Mouse (Mus musculus): ENCODE measurements at regions not wholly inside any gene's neighbourhood (a gene's known extent, or its start where the extent isn't known, plus 50 kb on each side); places are given as distances from the start of the nearest gene placed in this dataset.

- DNase-seq (ENCODE audit: low read depth, low spot score): no peak
- Histone ChIP-seq H3K4me3 (ENCODE audit: control insufficient read depth in 1 of 2, insufficient read depth in 1 of 2, low read depth in 2 of 2, low read length in 2 of 2) (no peak overlapping the region), H3K9me3 (replicated peaks; ENCODE audit: insufficient read depth, low read length) (no peaks in the 10 kb centered on the region), H3K79me2 (ENCODE audit: control insufficient read depth, insufficient read depth, low read length, poor library complexity) (no peaks in the 10 kb centered on the region), H3K4me1 (ENCODE audit: control insufficient read depth in 1 of 2, insufficient read depth in 2 of 2, low read length in 2 of 2) (no peaks in the 10 kb centered on the region), H3K27me3 (ENCODE audit: control insufficient read depth in 1 of 2, insufficient read depth in 2 of 2, low read length in 2 of 2) (no peaks in the 10 kb centered on the region), H3K9ac (ENCODE audit: control insufficient read depth, low read depth, low read length, poor library complexity, severe bottlenecking) (no peak overlapping the region), H3K27ac (ENCODE audit: control insufficient read depth, low read depth, low read length) (no peak overlapping the region), H3K36me3 (ENCODE audit: control insufficient read depth in 1 of 2, insufficient read depth in 2 of 2, low read length in 2 of 2) (no peaks in the 10 kb centered on the region)
- TF ChIP-seq MAFK (IDR thresholded peaks at IDR 0.05; ENCODE audit: borderline replicate concordance, low read depth, low read length): no peak
- no peak for TF ChIP-seq KAT2A (conservative IDR thresholded peaks at IDR 0.05; ENCODE audit: low read depth, low read length)
- TF ChIP-seq NRF1 (IDR thresholded peaks at IDR 0.05; ENCODE audit: insufficient read depth, low read depth, low read length, poor library complexity, severe bottlenecking): no peak
- no peak for TF ChIP-seq BHLHE40 (IDR thresholded peaks at IDR 0.05; ENCODE audit: borderline replicate concordance, low read depth, low read length)
Observed at GRCm38 (mm10) chr4:153114998-153115397, 367.6 kb downstream of the Ajap1 start.

GRCm38 (mm10) chr4:153113577-153113976, 369.0 kb downstream of the Ajap1 start:
- TF ChIP-seq MYB (IDR thresholded peaks at IDR 0.05; ENCODE audit: low read depth, low read length): no peak
- no peak for TF ChIP-seq ZNF384 (IDR thresholded peaks at IDR 0.05; ENCODE audit: low read depth, low read length)
- TF ChIP-seq GABPA (IDR thresholded peaks at IDR 0.05; ENCODE audit: low read depth, low read length): no peak
- TF ChIP-seq SIN3A (IDR thresholded peaks at IDR 0.05; ENCODE audit: low read length): no peak
- Histone ChIP-seq H3K4me1 (ENCODE audit: control insufficient read depth in 1 of 2, insufficient read depth in 2 of 2, low read length in 2 of 2) (no peaks in the 10 kb centered on the region), H3K36me3 (ENCODE audit: control insufficient read depth in 1 of 2, insufficient read depth in 2 of 2, low read length in 2 of 2) (no peaks in the 10 kb centered on the region), H3K27ac (ENCODE audit: control insufficient read depth, low read depth, low read length) (no peak overlapping the region), H3K4me3 (ENCODE audit: control insufficient read depth in 1 of 2, insufficient read depth in 1 of 2, low read depth in 2 of 2, low read length in 2 of 2) (no peak overlapping the region), H3K27me3 (ENCODE audit: control insufficient read depth in 1 of 2, insufficient read depth in 2 of 2, low read length in 2 of 2) (no peaks in the 10 kb centered on the region), H3K79me2 (ENCODE audit: control insufficient read depth, insufficient read depth, low read length, poor library complexity) (no peaks in the 10 kb centered on the region), H3K9ac (ENCODE audit: control insufficient read depth, low read depth, low read length, poor library complexity, severe bottlenecking) (no peak overlapping the region), H3K9me3 (replicated peaks; ENCODE audit: insufficient read depth, low read length) (no peaks in the 10 kb centered on the region)
- DNase-seq (ENCODE audit: low read depth, low spot score): no peak

- H3K27ac ChIP-seq (ENCODE audit: control insufficient read depth, low read depth, low read length): no peak overlapping the region
- no peak overlapping the region for H3K4me3 ChIP-seq (ENCODE audit: control insufficient read depth in 1 of 2, insufficient read depth in 1 of 2, low read depth in 2 of 2, low read length in 2 of 2)
- H3K9ac ChIP-seq (ENCODE audit: control insufficient read depth, low read depth, low read length, poor library complexity, severe bottlenecking): no peak overlapping the region
- no peak for DNase-seq (ENCODE audit: low read depth, low spot score)
- H3K9me3 ChIP-seq (replicated peaks; ENCODE audit: insufficient read depth, low read length): no peaks in the 10 kb centered on the region
- H3K4me1 ChIP-seq (ENCODE audit: control insufficient read depth in 1 of 2, insufficient read depth in 2 of 2, low read length in 2 of 2): no peaks in the 10 kb centered on the region
- TF ChIP-seq SMC3 (IDR thresholded peaks at IDR 0.05; ENCODE audit: low read depth, low read length) (no peak), POLR2A (IDR thresholded peaks at IDR 0.05; ENCODE audit: control insufficient read depth in 1 of 2, insufficient read depth in 1 of 2, low read depth in 1 of 2, low read length in 2 of 2, poor library complexity in 1 of 2) (no peak), ZNF384 (IDR thresholded peaks at IDR 0.05; ENCODE audit: low read depth, low read length) (no peak), ZMIZ1 (IDR thresholded peaks at IDR 0.05; ENCODE audit: low read depth, low read length) (no peak), NELFE (IDR thresholded peaks at IDR 0.05; ENCODE audit: low read depth, low read length) (no peak), ETS1 (IDR thresholded peaks at IDR 0.05; ENCODE audit: low read depth, low read length) (no peak), E2F4 (IDR thresholded peaks at IDR 0.05; ENCODE audit: borderline replicate concordance, low read depth, low read length) (no peak), MYC (IDR thresholded peaks at IDR 0.05; ENCODE audit: low read depth, low read length) (no peak), KAT2A (conservative IDR thresholded peaks at IDR 0.05; ENCODE audit: low read depth, low read length) (no peak), CHD1 (IDR thresholded peaks at IDR 0.05; ENCODE audit: low read depth, low read length) (no peak), TBP (IDR thresholded peaks at IDR 0.05; ENCODE audit: low read depth, low read length) (no peak), ZKSCAN1 (IDR thresholded peaks at IDR 0.05; ENCODE audit: low read depth, low read length) (no peak), POLR2AphosphoS2 (IDR thresholded peaks at IDR 0.05; ENCODE audit: low read length) (no peak), TCF12 (IDR thresholded peaks at IDR 0.05; ENCODE audit: low read depth, low read length) (no peak), NRF1 (IDR thresholded peaks at IDR 0.05; ENCODE audit: insufficient read depth, low read depth, low read length, poor library complexity, severe bottlenecking) (no peak), POLR2AphosphoS5 (IDR thresholded peaks at IDR 0.05; ENCODE audit: borderline replicate concordance, low read depth, low read length) (no peak), CTCF (IDR thresholded peaks at IDR 0.05 in 2 of 3, conservative IDR thresholded peaks at IDR 0.05 in 1 of 3; ENCODE audit: control insufficient read depth in 1 of 3, insufficient read depth in 1 of 3, low read depth in 2 of 3, low read length in 3 of 3, poor library complexity in 1 of 3, severe bottlenecking in 1 of 3) (no peak), MAZ (IDR thresholded peaks at IDR 0.05; ENCODE audit: low read depth, low read length) (no peak), MXI1 (IDR thresholded peaks at IDR 0.05; ENCODE audit: low read depth, low read length) (no peak)
- no peaks in the 10 kb centered on the region for H3K79me2 ChIP-seq (ENCODE audit: control insufficient read depth, insufficient read depth, low read length, poor library complexity)
- H3K27me3 ChIP-seq (ENCODE audit: control insufficient read depth in 1 of 2, insufficient read depth in 2 of 2, low read length in 2 of 2): no peaks in the 10 kb centered on the region
- no peaks in the 10 kb centered on the region for H3K36me3 ChIP-seq (ENCODE audit: control insufficient read depth in 1 of 2, insufficient read depth in 2 of 2, low read length in 2 of 2)
Observed at GRCm38 (mm10) chr4:153110291-153110746, 372.3 kb downstream of the Ajap1 start.
